Comparison of ENCODE assay signal across 13 mouse cellular contexts in the genomic region with DNA sequence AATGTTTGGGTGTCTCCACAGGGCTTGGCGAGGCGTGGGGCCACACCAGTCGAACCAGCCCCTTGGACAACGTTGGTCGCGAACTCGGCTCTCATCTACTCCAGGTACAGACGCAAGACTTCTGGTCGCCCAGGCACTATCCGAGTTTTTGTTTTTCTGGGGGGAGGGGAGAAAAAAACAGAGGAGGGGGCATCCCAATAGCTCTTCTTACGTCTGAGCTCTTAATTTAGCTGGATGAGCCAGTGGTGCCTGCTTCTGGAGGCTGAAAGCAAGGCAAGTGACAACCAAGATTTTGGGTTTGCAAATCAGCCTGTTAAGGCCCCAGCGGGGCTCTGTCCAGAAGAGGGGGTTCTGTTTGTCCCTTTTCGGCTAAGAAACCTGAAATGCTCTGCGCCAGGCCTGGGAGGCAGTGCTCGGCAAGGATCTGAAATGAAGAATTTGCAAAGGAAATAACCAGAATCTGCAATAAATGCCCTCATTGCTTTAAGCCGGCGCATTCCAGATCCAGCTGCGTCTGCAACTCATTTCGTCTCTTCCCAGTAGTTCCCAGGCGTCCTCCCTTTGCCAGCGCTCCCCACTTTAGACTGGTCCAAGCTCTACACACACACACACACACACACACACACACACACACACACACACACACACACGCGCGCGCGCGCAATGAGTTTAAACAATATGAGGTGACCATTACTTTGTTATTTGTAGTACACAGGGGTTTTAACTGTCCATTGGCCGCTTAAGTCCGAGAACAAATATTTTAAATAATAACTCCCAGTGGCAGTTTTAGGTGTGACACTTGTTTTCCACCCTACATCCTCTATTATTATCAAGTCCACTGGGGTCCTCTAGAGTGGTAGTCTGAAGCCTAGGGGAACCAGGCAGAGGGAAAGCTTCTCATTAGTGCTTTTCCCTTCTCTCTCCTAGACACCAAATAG. TPM values are rescaled to one million over a fixed set of nuclear protein-coding genes. Genes with fewer than 3 reads are reported as not detected.
A peak's percentile ranks its signal among the peaks of the same experiment; 100 is the strongest.
DNase-seq lines count a peak whose midpoint lies in the region; ATAC-seq and TF ChIP-seq lines count a peak whose summit lies in the region.
"Had no signal": no experiment of that assay in that cellular context is flagged by ENCODE, and none has a peak within 500 bp of the region (broad histone marks: within the 10 kb centered on the region; RNA-seq: fewer than 3 reads in every experiment).

No protein-coding gene starts in this region.

- peaks cover 2% of the 10 kb centered on the region; the same call in 1 of the 2 replicates for H3K36me3 ChIP-seq in kidney, embryonic 14.5 days (ENCODE audit: control insufficient read depth, insufficient read depth, low read length)
- H3K36me3 ChIP-seq in limb, embryonic 14.5 days (ENCODE audit: control insufficient read depth, insufficient read depth, low read length): no peaks in the 10 kb centered on the region

- H3K9ac ChIP-seq in kidney, embryonic 14.5 days (ENCODE audit: low read depth, low read length): peak overlapping the region; percentile 35; the same call in 1 of the 2 replicates
- no peak overlapping the region for H3K9ac ChIP-seq in limb, embryonic 14.5 days (ENCODE audit: low read depth, low read length, severe bottlenecking)

- H3K4me1 ChIP-seq in kidney, embryonic 14.5 days (ENCODE audit: control insufficient read depth, insufficient read depth, low read length): no peaks in the 10 kb centered on the region
- no peaks in the 10 kb centered on the region for H3K4me1 ChIP-seq in limb, embryonic 14.5 days (ENCODE audit: control insufficient read depth, insufficient read depth, low read length)

- no peak for TF ChIP-seq CTCF in brain, embryonic 14.5 days (IDR thresholded peaks at IDR 0.05; ENCODE audit: borderline replicate concordance, extremely low read depth, insufficient read depth, insufficient read length)

- no peak for ATAC-seq in kidney, embryonic 14.5 days (ENCODE audit: low FRiP score, low TSS enrichment)
- peak; percentile 34; the same call in 1 of the 2 replicates for ATAC-seq in erythroid progenitor cell, adult 5-6 weeks (replicated peaks; ENCODE audit: low FRiP score, poor library complexity, severe bottlenecking)
- ATAC-seq in limb, embryonic 14.5 days (ENCODE audit: low FRiP score, low read depth): no peak; the same call in 1 of the 2 replicates
- ATAC-seq in CD4-positive, CD25-positive, alpha-beta regulatory T cell, adult 4 months: no peak

- H3K4me3 ChIP-seq in kidney, embryonic 14.5 days (ENCODE audit: low read length): peak overlapping the region; percentile 32; the same call in 1 of the 2 replicates
- H3K4me3 ChIP-seq in limb, embryonic 14.5 days (replicated peaks; ENCODE audit: low read length): no peak overlapping the region
- H3K4me3 ChIP-seq: layer of hippocampus, adult 2 months had no signal

- peak overlapping the region; percentile 40 for H3K4me2 ChIP-seq in kidney, embryonic 14.5 days (replicated peaks; ENCODE audit: low read depth, low read length)
- 0 out of 2 replicates have a peak overlapping the region, but pooled peaks have one; percentile 2 for H3K4me2 ChIP-seq in limb, embryonic 14.5 days (replicated peaks; ENCODE audit: low read depth, low read length, severe bottlenecking)

- 8% methylated on average over 29 of the region's 29 CpGs for WGBS in kidney, embryonic 14.5 days
- 9% methylated on average over 29 of the region's 29 CpGs for WGBS in limb, embryonic 14.5 days

- H3K27me3 ChIP-seq in kidney, embryonic 14.5 days (ENCODE audit: control insufficient read depth, insufficient read depth, low read length): peaks cover 92% of the 10 kb centered on the region
- peaks cover 98% of the 10 kb centered on the region for H3K27me3 ChIP-seq in limb, embryonic 14.5 days (ENCODE audit: control insufficient read depth, insufficient read depth, low read length)

- no peak for DNase-seq in kidney, adult 18-20 months
- peak; percentile 57 for DNase-seq in brain, embryonic 14.5 days (ENCODE audit: low read depth)
- peak; percentile 29 for DNase-seq in limb, embryonic 14.5 days (ENCODE audit: low spot score)
- DNase-seq in liver: no peak
- DNase-seq: adrenal gland, postnatal 14 days; cerebellum, adult 2 months; lung, postnatal 10 days had no signal

- H3K9me3 ChIP-seq in kidney, embryonic 14.5 days (ENCODE audit: control insufficient read depth, low read length): no peaks in the 10 kb centered on the region
- H3K9me3 ChIP-seq in limb, embryonic 14.5 days (ENCODE audit: control insufficient read depth, low read length): no peaks in the 10 kb centered on the region

- no peak for TF ChIP-seq POLR2A in brain, embryonic 14.5 days (IDR thresholded peaks at IDR 0.05; ENCODE audit: borderline replicate concordance, extremely low read depth, insufficient read depth, insufficient read length, poor library complexity, severe bottlenecking)
- TF ChIP-seq POLR2A in limb, embryonic 14.5 days (IDR thresholded peaks at IDR 0.05; ENCODE audit: borderline replicate concordance, extremely low read depth, insufficient read depth, insufficient read length): no peak

- H3K27ac ChIP-seq in kidney, embryonic 14.5 days (ENCODE audit: low read depth, low read length): no peak overlapping the region
- H3K27ac ChIP-seq in limb, embryonic 14.5 days (replicated peaks; ENCODE audit: low read depth, low read length): no peak overlapping the region
- H3K27ac ChIP-seq: layer of hippocampus, adult 2 months had no signal

RNA-seq across cellular contexts. Expression of a gene that starts 10.5 kb away (rescaled TPM):
- polyA plus RNA-seq in kidney, embryonic 14.5 days (2014; fragmentation: Nextera tagmentation; extraction: Ambion mirVana): 14.7 and 17.1 TPM in 2 replicates
- 2.3 and 2.5 TPM in 2 replicates for polyA plus RNA-seq in brain, embryonic 14.5 days (2012; rRNA removed)
- total RNA-seq in erythroid progenitor cell, adult 5-6 weeks (2015; ENCODE audit: low replicate concordance): not detected in 2 replicates
- total RNA-seq in erythroid progenitor cell, adult 5-6 weeks (2017; ENCODE audit: low replicate concordance): not detected in 2 replicates
- 0.58 and 0.77 TPM in 2 replicates for polyA plus RNA-seq in limb, embryonic 14.5 days (2012; rRNA removed)
- 0.69 and 0.90 TPM in 2 replicates for polyA plus RNA-seq in limb, embryonic 14.5 days (2014; fragmentation: Nextera tagmentation; extraction: Ambion mirVana)
- polyA plus RNA-seq in CD4-positive, CD25-positive, alpha-beta regulatory T cell, adult 4 months (2017; shearing (Covaris generic)): not detected
- total RNA-seq: adrenal gland, postnatal 14 days; layer of hippocampus, adult 2 months had no signal
- polyA plus RNA-seq: cerebellum, adult 2 months; heart, postnatal 0 days; small intestine, adult 2 months had no signal

Comparison
In these comparisons a context has a peak if more than half of its experiments do, and no peak if none do; other contexts are left out.
1. DNase-seq: peak in brain, embryonic 14.5 days (single experiment) and limb, embryonic 14.5 days (single experiment); none in kidney, adult 18-20 months (single experiment) and liver (single experiment).